Mouse (Mus musculus): ENCODE measurements around the gene Rnf113a2. TPM values are rescaled to one million over a fixed set of nuclear protein-coding genes. Genes with fewer than 3 reads are reported as not detected.

Gene Rnf113a2
- total RNA-seq (2014; fragmentation: Nextera tagmentation), result 53.0 and 73.5 TPM in 2 replicates
- 55.6 and 59.1 TPM in 2 replicates for total RNA-seq (2017)
- polyA plus RNA-seq (2012), result 47.9 and 48.1 TPM in 2 replicates

GRCm38 (mm10) chr12:84416834-84417604 is at the start of gene Rnf113a2:
Gene Rnf113a2, plus strand, starts transcription at chr12:84417196.
- Histone ChIP-seq H3K9me3 (replicated peaks) (no peaks in the 10 kb centered on the region), H3K4me1 (ENCODE audit: insufficient read depth, low read depth, low read length) (peaks cover 17% of the 10 kb centered on the region), H3K4me3 (ENCODE audit: low read depth, low read length) (peak within 1 kb of the TSS; percentile 78), H3K27me3 (ENCODE audit: insufficient read depth, low read length) (no peaks in the 10 kb centered on the region), H3K36me3 (replicated peaks) (peaks cover 21% of the 10 kb centered on the region)
- TF ChIP-seq POLR2AphosphoS5 (IDR thresholded peaks at IDR 0.05; ENCODE audit: insufficient replicate concordance, low read depth, low read length), result no peak
- TF ChIP-seq GATA2 (IDR thresholded peaks at IDR 0.05; ENCODE audit: borderline replicate concordance, low read depth, low read length), result no peak
- no peak for TF ChIP-seq CTCF (IDR thresholded peaks at IDR 0.05; ENCODE audit: low read depth, low read length)
- TF ChIP-seq GATA1 (IDR thresholded peaks at IDR 0.05; ENCODE audit: borderline replicate concordance, low read length), result no peak
- TF ChIP-seq TAL1 (conservative IDR thresholded peaks at IDR 0.05; ENCODE audit: low read depth, low read length), result no peak
- peak; percentile 95 for DNase-seq (ENCODE audit: low spot score)
- peak; percentile 91 for ATAC-seq (ENCODE audit: extremely low read depth, insufficient number of reproducible peaks, low FRiP score, poor library complexity, severe bottlenecking)

DNA sequence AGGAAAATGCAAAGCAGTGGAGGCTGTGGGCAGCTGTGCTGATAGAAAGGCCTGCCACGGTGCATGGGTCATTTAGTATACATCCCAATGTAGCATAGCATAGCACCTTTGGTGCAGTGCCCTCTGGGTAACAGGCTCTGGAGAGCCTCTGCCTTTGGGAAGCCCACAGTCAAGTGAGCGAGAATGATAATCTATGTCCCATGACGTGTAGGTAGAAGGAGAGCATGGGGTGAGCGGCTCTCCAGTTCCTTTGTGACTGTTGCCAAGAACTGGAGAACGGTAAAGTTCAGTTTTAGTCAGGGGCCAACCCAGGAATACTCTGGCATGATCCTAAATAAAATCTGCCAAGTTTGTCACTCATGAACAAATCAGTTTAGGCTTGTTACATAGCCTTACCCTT is 45.3 kb upstream of the Rnf113a2 start:
- Histone ChIP-seq H3K36me3 (replicated peaks) (peaks cover 95% of the 10 kb centered on the region), H3K4me1 (ENCODE audit: insufficient read depth, low read depth, low read length) (peaks cover 4% of the 10 kb centered on the region), H3K27me3 (ENCODE audit: insufficient read depth, low read length) (no peaks in the 10 kb centered on the region), H3K9me3 (replicated peaks) (no peaks in the 10 kb centered on the region), H3K4me3 (ENCODE audit: low read depth, low read length) (no peak overlapping the region)
- no peak for TF ChIP-seq GATA1 (IDR thresholded peaks at IDR 0.05; ENCODE audit: borderline replicate concordance, low read length)
- TF ChIP-seq GATA2 (IDR thresholded peaks at IDR 0.05; ENCODE audit: borderline replicate concordance, low read depth, low read length), result no peak
- TF ChIP-seq POLR2AphosphoS5 (IDR thresholded peaks at IDR 0.05; ENCODE audit: insufficient replicate concordance, low read depth, low read length), result no peak
- TF ChIP-seq TAL1 (conservative IDR thresholded peaks at IDR 0.05; ENCODE audit: low read depth, low read length), result no peak
- no peak for TF ChIP-seq CTCF (IDR thresholded peaks at IDR 0.05; ENCODE audit: low read depth, low read length)
- ATAC-seq (ENCODE audit: extremely low read depth, insufficient number of reproducible peaks, low FRiP score, poor library complexity, severe bottlenecking) (no peak), DNase-seq (ENCODE audit: low spot score) (no peak)

DNA sequence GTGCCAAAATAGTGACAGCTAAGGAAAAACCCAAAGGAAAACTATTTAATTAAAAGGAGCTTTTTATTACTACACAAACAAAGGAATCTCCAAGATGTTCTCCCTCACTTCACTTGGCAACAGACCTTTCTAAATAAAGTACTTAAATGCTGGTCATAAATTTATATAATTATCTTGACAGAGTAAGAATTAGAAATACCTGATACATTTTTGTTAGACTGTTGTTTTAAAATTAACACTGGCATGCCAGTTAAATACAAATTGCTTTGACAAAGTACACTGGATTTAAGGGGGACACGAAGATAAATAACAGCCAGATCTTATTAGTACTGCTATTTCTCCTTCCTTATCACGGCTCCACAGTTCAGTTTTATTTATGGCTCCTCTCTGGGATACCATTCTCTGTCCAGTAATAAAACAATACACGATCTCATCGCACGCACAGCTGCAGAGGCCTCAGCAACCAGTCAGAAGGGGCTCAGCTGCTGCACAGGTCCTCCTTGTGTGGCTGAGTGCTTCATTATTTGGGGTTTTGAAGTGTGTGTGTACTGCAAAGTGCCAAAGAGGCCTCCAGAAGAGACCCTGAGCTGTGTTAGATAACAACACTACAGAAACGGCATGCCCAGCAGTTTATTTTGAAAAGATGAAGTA is 43.0 kb upstream of the Rnf113a2 start:
- TF ChIP-seq POLR2AphosphoS5 (IDR thresholded peaks at IDR 0.05; ENCODE audit: insufficient replicate concordance, low read depth, low read length) (no peak), TAL1 (conservative IDR thresholded peaks at IDR 0.05; ENCODE audit: low read depth, low read length) (no peak), GATA1 (IDR thresholded peaks at IDR 0.05; ENCODE audit: borderline replicate concordance, low read length) (no peak), CTCF (IDR thresholded peaks at IDR 0.05; ENCODE audit: low read depth, low read length) (no peak), GATA2 (IDR thresholded peaks at IDR 0.05; ENCODE audit: borderline replicate concordance, low read depth, low read length) (no peak)
- DNase-seq (ENCODE audit: low spot score) (no peak), ATAC-seq (ENCODE audit: extremely low read depth, insufficient number of reproducible peaks, low FRiP score, poor library complexity, severe bottlenecking) (no peak)
- no peak overlapping the region for H3K4me3 ChIP-seq (ENCODE audit: low read depth, low read length)
- H3K4me1 ChIP-seq (ENCODE audit: insufficient read depth, low read depth, low read length), result no peaks in the 10 kb centered on the region
- H3K9me3 ChIP-seq (replicated peaks), result no peaks in the 10 kb centered on the region
- peaks cover 94% of the 10 kb centered on the region for H3K36me3 ChIP-seq (replicated peaks)
- H3K27me3 ChIP-seq (ENCODE audit: insufficient read depth, low read length), result no peaks in the 10 kb centered on the region

DNA sequence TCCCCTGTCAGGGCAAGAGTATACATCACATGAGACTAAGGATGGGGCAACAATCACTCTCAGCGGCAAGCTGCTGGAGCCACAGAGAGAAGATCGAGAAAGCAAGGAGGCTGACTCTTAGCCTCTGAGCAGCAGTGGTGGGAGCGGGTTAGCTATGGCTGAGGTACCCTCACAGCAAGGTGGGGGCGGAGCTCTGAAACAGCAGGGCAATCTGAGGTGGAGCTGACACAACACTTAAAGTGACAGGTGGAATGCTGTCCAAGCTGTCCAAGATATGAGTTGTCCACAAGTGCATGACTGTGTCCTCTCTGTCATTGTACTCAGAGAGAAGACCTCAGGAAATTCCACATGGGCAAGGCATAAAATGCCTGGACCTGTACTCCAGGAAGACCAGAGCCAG is 34.6 kb upstream of the Rnf113a2 start:
- H3K9me3 ChIP-seq (replicated peaks), result no peaks in the 10 kb centered on the region
- no peak for ATAC-seq (ENCODE audit: extremely low read depth, insufficient number of reproducible peaks, low FRiP score, poor library complexity, severe bottlenecking)
- H3K36me3 ChIP-seq (replicated peaks), result peaks cover 74% of the 10 kb centered on the region
- H3K27me3 ChIP-seq (ENCODE audit: insufficient read depth, low read length), result no peaks in the 10 kb centered on the region
- H3K4me3 ChIP-seq (ENCODE audit: low read depth, low read length), result no peak overlapping the region
- DNase-seq (ENCODE audit: low spot score), result no peak
- TF ChIP-seq POLR2AphosphoS5 (IDR thresholded peaks at IDR 0.05; ENCODE audit: insufficient replicate concordance, low read depth, low read length) (no peak), TAL1 (conservative IDR thresholded peaks at IDR 0.05; ENCODE audit: low read depth, low read length) (no peak), CTCF (IDR thresholded peaks at IDR 0.05; ENCODE audit: low read depth, low read length) (no peak), GATA1 (IDR thresholded peaks at IDR 0.05; ENCODE audit: borderline replicate concordance, low read length) (no peak), GATA2 (IDR thresholded peaks at IDR 0.05; ENCODE audit: borderline replicate concordance, low read depth, low read length) (no peak)
- peaks cover 5% of the 10 kb centered on the region; the same call in 1 of the 2 replicates for H3K4me1 ChIP-seq (ENCODE audit: insufficient read depth, low read depth, low read length)

- peaks cover 72% of the 10 kb centered on the region for H3K36me3 ChIP-seq (replicated peaks)
- no peaks in the 10 kb centered on the region for H3K27me3 ChIP-seq (ENCODE audit: insufficient read depth, low read length)
- H3K4me1 ChIP-seq (ENCODE audit: insufficient read depth, low read depth, low read length), result peaks cover 6% of the 10 kb centered on the region
- TF ChIP-seq GATA1 (IDR thresholded peaks at IDR 0.05; ENCODE audit: borderline replicate concordance, low read length), result no peak
- no peak for TF ChIP-seq GATA2 (IDR thresholded peaks at IDR 0.05; ENCODE audit: borderline replicate concordance, low read depth, low read length)
- DNase-seq (ENCODE audit: low spot score), result no peak
- ATAC-seq (ENCODE audit: extremely low read depth, insufficient number of reproducible peaks, low FRiP score, poor library complexity, severe bottlenecking), result no peak
- H3K4me3 ChIP-seq (ENCODE audit: low read depth, low read length), result no peak overlapping the region
- no peaks in the 10 kb centered on the region for H3K9me3 ChIP-seq (replicated peaks)
These were observed 32.3 kb upstream of the Rnf113a2 start for GRCm38 (mm10) chr12:84384644-84385081.

DNA sequence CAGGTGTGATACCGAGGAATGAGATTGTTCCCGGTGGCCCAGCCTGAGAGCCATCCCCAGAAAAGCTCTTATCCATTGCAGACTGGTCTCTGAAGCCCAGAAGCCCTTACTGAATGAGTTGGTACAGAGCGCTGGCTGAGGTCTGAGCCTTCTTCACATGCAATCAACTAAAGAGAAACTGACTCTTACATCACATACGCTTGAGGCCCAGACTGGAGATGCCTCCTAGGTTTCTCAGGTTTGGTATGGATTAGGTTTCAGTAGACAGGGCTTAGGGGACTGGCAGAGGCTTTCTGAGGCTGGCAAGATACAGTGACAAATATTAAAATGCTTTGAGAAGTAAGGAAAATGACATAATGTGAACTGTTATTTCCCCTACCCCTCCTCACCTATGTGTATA is 31.6 kb upstream of the Rnf113a2 start:
- DNase-seq (ENCODE audit: low spot score), result no peak
- Histone ChIP-seq H3K27me3 (ENCODE audit: insufficient read depth, low read length) (no peaks in the 10 kb centered on the region), H3K36me3 (replicated peaks) (peaks cover 72% of the 10 kb centered on the region), H3K4me1 (ENCODE audit: insufficient read depth, low read depth, low read length) (peaks cover 4% of the 10 kb centered on the region), H3K9me3 (replicated peaks) (no peaks in the 10 kb centered on the region), H3K4me3 (ENCODE audit: low read depth, low read length) (no peak overlapping the region)
- TF ChIP-seq CTCF (IDR thresholded peaks at IDR 0.05; ENCODE audit: low read depth, low read length) (no peak), GATA2 (IDR thresholded peaks at IDR 0.05; ENCODE audit: borderline replicate concordance, low read depth, low read length) (no peak), POLR2AphosphoS5 (IDR thresholded peaks at IDR 0.05; ENCODE audit: insufficient replicate concordance, low read depth, low read length) (no peak), GATA1 (IDR thresholded peaks at IDR 0.05; ENCODE audit: borderline replicate concordance, low read length) (no peak), TAL1 (conservative IDR thresholded peaks at IDR 0.05; ENCODE audit: low read depth, low read length) (no peak)
- ATAC-seq (ENCODE audit: extremely low read depth, insufficient number of reproducible peaks, low FRiP score, poor library complexity, severe bottlenecking), result no peak
